Mouse (Mus musculus) MEL (cell line): Measurements from ENCODE around the gene Sec24d.

Experiments used
- CTCF ChIP-seq, 3 experiments: IDR thresholded peaks in 2 of 3; conservative IDR thresholded peaks in 1 of 3; 2 replicates each; pipeline ENCODE4 v1.5.1; 2011 to 2012; ENCODE audit warnings: low read length in 3 of 3, low read depth in 2 of 3, mild to moderate bottlenecking in 2 of 3, improper control_type of control experiment in 1 of 3, inconsistent platforms in 1 of 3, mixed read lengths in 1 of 3, moderate library complexity in 1 of 3; ENCODE audit not compliant: control insufficient read depth in 1 of 3, insufficient read depth in 1 of 3, poor library complexity in 1 of 3, severe bottlenecking in 1 of 3
- NRF1 ChIP-seq: IDR thresholded peaks from 2 replicates; pipeline ENCODE4 v1.6.1; 2014; ENCODE audit warnings: low read depth, mild to moderate bottlenecking, inconsistent platforms, low read length, improper control_type of control experiment, moderate library complexity; ENCODE audit not compliant: poor library complexity, insufficient read depth, severe bottlenecking
- POLR2A ChIP-seq, 2 experiments: IDR thresholded peaks; 2 replicates each; pipeline ENCODE4 v1.6.1; 2011 to 2012; ENCODE audit warnings: low read length in 2 of 2, mild to moderate bottlenecking in 2 of 2, control low read depth in 1 of 2, improper control_type of control experiment in 1 of 2, low read depth in 1 of 2, moderate library complexity in 1 of 2; ENCODE audit not compliant: control insufficient read depth in 1 of 2, insufficient read depth in 1 of 2, poor library complexity in 1 of 2
- POLR2AphosphoS5 ChIP-seq: IDR thresholded peaks from 2 replicates; pipeline ENCODE4 v1.6.1; 2012; ENCODE audit warnings: low read depth, borderline replicate concordance, mild to moderate bottlenecking, inconsistent platforms, low read length, moderate library complexity, mixed read lengths
- TAL1 ChIP-seq: IDR thresholded peaks from 2 replicates; pipeline ENCODE4 v1.6.1; 2012; ENCODE audit warnings: mild to moderate bottlenecking, inconsistent platforms, low read length, moderate library complexity, mixed read lengths

- TF ChIP-seq TAL1 (no peak), POLR2A (IDR thresholded peaks at IDR 0.05; ENCODE audit: control insufficient read depth in 1 of 2, insufficient read depth in 1 of 2, low read depth in 1 of 2, low read length in 2 of 2, poor library complexity in 1 of 2) (no peak), POLR2AphosphoS5 (no peak), NRF1 (no peak), CTCF (IDR thresholded peaks at IDR 0.05 in 2 of 3, conservative IDR thresholded peaks at IDR 0.05 in 1 of 3; ENCODE audit: control insufficient read depth in 1 of 3, insufficient read depth in 1 of 3, low read depth in 2 of 3, low read length in 3 of 3, poor library complexity in 1 of 3, severe bottlenecking in 1 of 3) (no peak)
Measured at GRCm38 (mm10) chr3:123385118-123385485, 117.8 kb downstream of the Sec24d start.
